Mouse (Mus musculus) layer of hippocampus, postnatal 36 days (tissue): ENCODE data around the gene Gm8297. TPM values are rescaled to one million over a fixed set of nuclear protein-coding genes. Genes with fewer than 3 reads are reported as not detected.
"Not testable (repeated sequence)": the region's sequence is repeated elsewhere in the genome, so short reads cannot be mapped to it uniquely, and the experiment has no call there.

Experiments
- DNase-seq, 2 experiments: peaks; one replicate each; pipeline ENCODE4 v3.0.0; 2022
- total RNA-seq, 2 experiments: library from RNA; stranded (reverse); gene quantifications; 2 replicates each; pipeline ENCODE4 v1.2.3; 2021

Gm8297 gene
- total RNA-seq: not detected

DNA sequence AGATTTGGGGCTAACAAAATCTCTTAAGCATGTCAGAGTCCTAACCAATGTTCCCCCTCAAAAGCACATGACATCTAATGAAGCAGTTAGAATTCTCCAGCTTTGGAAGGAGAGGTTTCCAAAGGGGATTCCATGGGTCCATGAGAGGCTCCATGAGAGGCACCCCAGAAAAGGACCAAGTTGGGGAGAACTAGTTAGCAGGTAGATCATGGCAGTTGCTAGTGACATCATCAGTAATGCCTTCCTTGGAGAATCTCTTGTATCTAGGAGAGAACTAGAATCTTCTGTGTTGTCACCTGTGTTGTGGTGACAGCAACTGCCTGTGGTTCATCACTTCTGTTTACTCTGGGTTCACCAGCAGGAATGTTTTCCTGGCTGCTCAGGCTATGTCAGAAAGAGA lies at the start of gene Gm8297:
Gene Gm8297 (plus strand): TSS at position 301 of the 400 bp plus-strand sequence.
- not testable (repeated sequence) for DNase-seq

DNA sequence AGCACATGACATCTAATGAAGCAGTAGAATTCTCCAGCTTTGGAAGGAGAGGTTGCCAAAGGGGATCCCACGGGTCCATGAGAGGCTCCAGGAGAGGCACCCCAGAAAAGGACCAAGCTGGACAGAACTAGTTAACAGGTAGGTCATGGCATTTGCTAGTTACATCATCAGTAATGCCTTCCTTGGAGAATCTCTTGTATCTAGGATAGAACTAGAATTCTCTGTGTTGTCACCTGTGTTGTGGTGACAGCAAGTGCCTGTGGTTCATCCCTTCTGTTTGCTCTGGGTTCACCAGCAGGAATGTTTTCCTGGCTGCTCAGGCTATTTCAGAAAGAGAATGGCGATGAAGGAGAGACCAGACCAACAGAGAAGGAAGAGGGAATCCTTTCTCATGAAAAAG lies 31.9 kb downstream of the Gm8297 start, which contains the start of gene Gm3298:
Gene Gm3298 (plus strand): TSS at position 301 of the 400 bp plus-strand sequence.
- not testable (repeated sequence) for DNase-seq

Other genes with a start within 250 kb of the Gm8297 start
- not detected for gene Gm9602, start 207.6 kb upstream of the Gm8297 start, total RNA-seq
- gene Gm3269, start 145.8 kb upstream of the Gm8297 start, total RNA-seq: not detected
- 10 to 100 TPM in 1 of 2 experiments, 1 to 10 TPM in 1; 8.9 to 13.8 TPM for gene Gm3264, start 128.4 kb upstream of the Gm8297 start, total RNA-seq
- gene Gm3278, start 91.5 kb upstream of the Gm8297 start, total RNA-seq: not detected
- gene Gm3298, start 32.0 kb downstream of the Gm8297 start, total RNA-seq: under 1 TPM in 1 of 2 experiments, not detected in 1; 0.82 TPM
- not detected for gene 4930555G01Rik, start 66.7 kb downstream of the Gm8297 start, total RNA-seq
- 1 to 10 TPM; 1.1 to 1.3 TPM for gene Gm8281, start 87.1 kb downstream of the Gm8297 start, total RNA-seq
- not detected for gene Gm8279, start 147.6 kb downstream of the Gm8297 start, total RNA-seq
- not detected for gene Gm3317, start 180.6 kb downstream of the Gm8297 start, total RNA-seq
- gene Gm8271, start 201.9 kb downstream of the Gm8297 start, total RNA-seq: not detected